Comparison of ENCODE assay signal across 9 mouse cellular contexts in the genomic region with DNA sequence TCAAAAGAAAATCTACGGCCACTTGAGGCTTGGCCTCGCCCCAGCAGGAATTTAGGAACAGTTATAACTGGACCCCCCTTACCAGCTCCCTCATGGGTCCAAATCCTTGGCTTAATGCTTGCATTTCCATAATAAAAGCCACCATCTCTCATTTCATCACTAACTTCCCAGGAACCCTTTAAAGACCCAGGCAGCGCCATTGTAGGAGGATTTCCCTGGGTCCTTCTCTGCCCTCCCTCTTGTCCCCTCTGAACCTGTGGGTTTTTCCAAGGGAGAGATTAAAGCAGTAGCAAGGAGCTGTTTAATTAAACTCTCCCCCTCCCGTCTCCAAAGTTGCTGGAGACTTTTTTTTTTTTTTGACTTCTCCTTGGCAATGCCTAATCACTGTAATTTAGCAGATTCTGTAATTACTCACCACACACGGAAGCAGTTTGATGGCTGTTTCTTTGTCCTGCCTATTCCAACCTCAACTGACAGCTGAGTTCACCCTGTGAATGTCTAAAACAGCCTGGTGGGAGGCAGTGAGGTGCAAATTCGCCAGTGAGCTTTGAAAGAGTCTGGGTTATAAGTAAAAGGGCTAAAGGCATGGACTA.
A peak's percentile ranks its signal among the peaks of the same experiment; 100 is the strongest.
DNase-seq lines count a peak whose midpoint lies in the region; ATAC-seq lines count a peak whose summit lies in the region.
"Had no signal": no experiment of that assay in that cellular context is flagged by ENCODE, and none has a peak within 500 bp of the region (broad histone marks: within the 10 kb centered on the region; RNA-seq: fewer than 3 reads in every experiment).

No protein-coding gene starts in this region.

- H3K27me3 ChIP-seq in embryonic facial prominence, embryonic 13.5 days = no peaks in the 10 kb centered on the region
- no peaks in the 10 kb centered on the region for H3K27me3 ChIP-seq in hindbrain, embryonic 16.5 days (replicated peaks; ENCODE audit: control insufficient read depth, insufficient read depth, low read length)

- no peaks in the 10 kb centered on the region for H3K9me3 ChIP-seq in embryonic facial prominence, embryonic 13.5 days
- no peaks in the 10 kb centered on the region for H3K9me3 ChIP-seq in hindbrain, embryonic 16.5 days (ENCODE audit: control insufficient read depth, low read length)

- no peak for ATAC-seq in embryonic facial prominence, embryonic 13.5 days (ENCODE audit: insufficient number of reproducible peaks, insufficient read depth, low FRiP score, low TSS enrichment, low read depth)
- peak; percentile 69 for ATAC-seq in hindbrain, embryonic 16.5 days

- peak overlapping the region; percentile 19; the same call in 1 of the 2 replicates for H3K27ac ChIP-seq in embryonic facial prominence, embryonic 13.5 days
- H3K27ac ChIP-seq in hindbrain, embryonic 16.5 days (ENCODE audit: low read depth, low read length) = no peak overlapping the region

- WGBS in embryonic facial prominence, embryonic 13.5 days = 26% methylated on average over 6 of the region's 6 CpGs
- 15% methylated on average over 6 of the region's 6 CpGs for WGBS in hindbrain, embryonic 16.5 days

- H3K4me1 ChIP-seq in embryonic facial prominence, embryonic 13.5 days = peaks cover 52% of the 10 kb centered on the region
- peaks cover 2% of the 10 kb centered on the region for H3K4me1 ChIP-seq in hindbrain, embryonic 16.5 days (ENCODE audit: control insufficient read depth, insufficient read depth, low read depth, low read length)

- no peak overlapping the region for H3K4me2 ChIP-seq in embryonic facial prominence, embryonic 13.5 days
- H3K4me2 ChIP-seq in hindbrain, embryonic 16.5 days (ENCODE audit: low read length) = no peak overlapping the region
- H3K4me2 ChIP-seq: heart, embryonic 11.5 days had no signal

- DNase-seq in retina, embryonic 14.5 days (ENCODE audit: low spot score) = peak; percentile 47
- DNase-seq in retina, postnatal 1 day = no peak
- no peak for DNase-seq in liver
- no peak for DNase-seq in gastrocnemius, postnatal 4 days (ENCODE audit: low spot score in 2 of 2)
- no peak for DNase-seq in frontal cortex, postnatal 10 days (ENCODE audit: low spot score in 2 of 2)
- DNase-seq: lung, postnatal 10 days had no signal

- H3K9ac ChIP-seq in embryonic facial prominence, embryonic 13.5 days = no peak overlapping the region
- H3K9ac ChIP-seq in hindbrain, embryonic 16.5 days (ENCODE audit: low read depth, low read length) = no peak overlapping the region

- no peaks in the 10 kb centered on the region for H3K36me3 ChIP-seq in embryonic facial prominence, embryonic 13.5 days
- H3K36me3 ChIP-seq in hindbrain, embryonic 16.5 days (ENCODE audit: control insufficient read depth, insufficient read depth, low read length) = no peaks in the 10 kb centered on the region

- no peak overlapping the region for H3K4me3 ChIP-seq in embryonic facial prominence, embryonic 13.5 days
- H3K4me3 ChIP-seq in hindbrain, embryonic 16.5 days (ENCODE audit: low read length) = no peak overlapping the region
